Mouse (Mus musculus): ENCODE data around the gene Sag.

DNA sequence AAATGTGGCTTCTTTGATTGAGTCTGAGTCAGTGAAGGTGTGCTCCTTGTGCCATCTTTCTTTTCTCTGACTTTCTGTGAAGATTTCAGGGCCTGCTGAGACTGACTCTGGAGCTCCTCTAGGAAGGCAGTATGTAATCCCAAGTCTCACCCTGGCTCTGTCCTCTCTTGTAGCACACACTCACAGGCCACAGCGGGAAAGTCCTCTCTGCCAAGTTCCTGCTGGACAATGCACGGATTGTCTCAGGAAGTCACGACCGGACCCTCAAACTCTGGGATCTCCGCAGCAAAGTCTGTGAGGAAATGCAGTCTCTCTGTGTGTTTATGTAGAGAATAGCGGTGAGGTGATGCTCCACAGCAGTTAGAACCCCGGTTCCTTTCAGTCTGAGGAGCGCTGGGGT, 17.8 kb upstream of the Sag start:
- TF ChIP-seq CTCF (IDR thresholded peaks at IDR 0.05; ENCODE audit: borderline replicate concordance, insufficient read depth, low read depth, low read length) (no peak), POLR2A (IDR thresholded peaks at IDR 0.05; ENCODE audit: borderline replicate concordance, insufficient read depth, low read length) (no peak)

Measured in cerebellum, adult 2 months (tissue).